Mouse (Mus musculus): ENCODE measurements around the gene Stard8.

Gene Stard8

GRCm38 (mm10) chrX:99003046-99003445 lies at the start of gene Stard8:
Stard8 (plus strand) TSS chrX:99003248.
- in situ Hi-C loops (cut with MboI; ENCODE audit: unreplicated experiment in 2 of 2), result no loop called here

GRCm38 (mm10) chrX:98953941-98954340 lies 49.1 kb upstream of the Stard8 start:
- in situ Hi-C loops (cut with MboI; ENCODE audit: unreplicated experiment in 2 of 2), result no loop called here

- in situ Hi-C loops (cut with MboI; ENCODE audit: unreplicated experiment in 2 of 2), result no loop called here
These were observed 44.8 kb upstream of the Stard8 start for GRCm38 (mm10) chrX:98958287-98958686.

GRCm38 (mm10) chrX:98959050-98959449 lies 44.0 kb upstream of the Stard8 start:
- in situ Hi-C loops (cut with MboI; ENCODE audit: unreplicated experiment in 2 of 2), result no loop called here

- in situ Hi-C loops (cut with MboI; ENCODE audit: unreplicated experiment in 2 of 2), result no loop called here
These were observed 39.3 kb upstream of the Stard8 start for GRCm38 (mm10) chrX:98963742-98964141.

GRCm38 (mm10) chrX:98964513-98964912 lies 38.5 kb upstream of the Stard8 start:
- in situ Hi-C loops (cut with MboI; ENCODE audit: unreplicated experiment in 2 of 2), result no loop called here

- in situ Hi-C loops (cut with MboI; ENCODE audit: unreplicated experiment in 2 of 2), result loop anchor here in 1 of 2 experiments (25.0 kb wide), 1 partner anchor 1549 kb away; no protein-coding TSS in a partner anchor
These were observed 16.4 kb upstream of the Stard8 start for GRCm38 (mm10) chrX:98986611-98987010.

GRCm38 (mm10) chrX:98989574-98989973 lies 13.5 kb upstream of the Stard8 start:
- in situ Hi-C loops (cut with MboI; ENCODE audit: unreplicated experiment in 2 of 2), result loop anchor here in 1 of 2 experiments (25.0 kb wide), 1 partner anchor 1552 kb away; no protein-coding TSS in a partner anchor

GRCm38 (mm10) chrX:99002065-99002464 lies 983 bp upstream of the Stard8 start:
- in situ Hi-C loops (cut with MboI; ENCODE audit: unreplicated experiment in 2 of 2), result no loop called here

- in situ Hi-C loops (cut with MboI; ENCODE audit: unreplicated experiment in 2 of 2), result no loop called here
These were observed 7.5 kb downstream of the Stard8 start for GRCm38 (mm10) chrX:99010581-99010980.

- in situ Hi-C loops (cut with MboI; ENCODE audit: unreplicated experiment in 2 of 2), result no loop called here
These were observed 8.2 kb downstream of the Stard8 start for GRCm38 (mm10) chrX:99011281-99011680.

GRCm38 (mm10) chrX:99012486-99012885 lies 9.4 kb downstream of the Stard8 start:
- in situ Hi-C loops (cut with MboI; ENCODE audit: unreplicated experiment in 2 of 2), result no loop called here

- in situ Hi-C loops (cut with MboI; ENCODE audit: unreplicated experiment in 2 of 2), result no loop called here
These were observed 12.7 kb downstream of the Stard8 start for GRCm38 (mm10) chrX:99015705-99016104.

GRCm38 (mm10) chrX:99016987-99017386 lies 13.9 kb downstream of the Stard8 start:
- in situ Hi-C loops (cut with MboI; ENCODE audit: unreplicated experiment in 2 of 2), result no loop called here

- in situ Hi-C loops (cut with MboI; ENCODE audit: unreplicated experiment in 2 of 2), result no loop called here
These were observed 14.8 kb downstream of the Stard8 start for GRCm38 (mm10) chrX:99017874-99018273.

GRCm38 (mm10) chrX:99019303-99019702 lies 16.3 kb downstream of the Stard8 start:
- in situ Hi-C loops (cut with MboI; ENCODE audit: unreplicated experiment in 2 of 2), result no loop called here

- in situ Hi-C loops (cut with MboI; ENCODE audit: unreplicated experiment in 2 of 2), result no loop called here
These were observed 17.2 kb downstream of the Stard8 start for GRCm38 (mm10) chrX:99020215-99020614.

GRCm38 (mm10) chrX:99021593-99021992 lies 18.5 kb downstream of the Stard8 start:
- in situ Hi-C loops (cut with MboI; ENCODE audit: unreplicated experiment in 2 of 2), result no loop called here

GRCm38 (mm10) chrX:99023951-99024350 lies 20.9 kb downstream of the Stard8 start:
- in situ Hi-C loops (cut with MboI; ENCODE audit: unreplicated experiment in 2 of 2), result no loop called here

- in situ Hi-C loops (cut with MboI; ENCODE audit: unreplicated experiment in 2 of 2), result no loop called here
These were observed 32.4 kb downstream of the Stard8 start for GRCm38 (mm10) chrX:99035407-99035806.

- in situ Hi-C loops (cut with MboI; ENCODE audit: unreplicated experiment in 2 of 2), result no loop called here
These were observed 39.5 kb downstream of the Stard8 start for GRCm38 (mm10) chrX:99042451-99042951.

GRCm38 (mm10) chrX:99043275-99043674 lies 40.2 kb downstream of the Stard8 start:
- in situ Hi-C loops (cut with MboI; ENCODE audit: unreplicated experiment in 2 of 2), result no loop called here

GRCm38 (mm10) chrX:99043739-99044138 lies 40.7 kb downstream of the Stard8 start:
- in situ Hi-C loops (cut with MboI; ENCODE audit: unreplicated experiment in 2 of 2), result no loop called here

All from v-Abl transformed pro-B cells (cell line).